Mouse (Mus musculus) bone marrow macrophage, adult 2 months (primary cell): ENCODE measurements at regions not wholly inside any gene's neighbourhood (a gene's known extent, or its start where the extent isn't known, plus 50 kb on each side); places are given as distances from the start of the nearest gene placed in this dataset.

Experiments used
- CTCF ChIP-seq: IDR thresholded peaks from 2 replicates; pipeline ENCODE4 v1.5.1; 2012; ENCODE audit warnings: low read depth, mild to moderate bottlenecking, low read length, moderate library complexity
- POLR2A ChIP-seq: IDR thresholded peaks from 2 replicates; pipeline ENCODE4 v1.6.1; 2012; ENCODE audit warnings: mild to moderate bottlenecking, low read depth, low read length, borderline replicate concordance

DNA sequence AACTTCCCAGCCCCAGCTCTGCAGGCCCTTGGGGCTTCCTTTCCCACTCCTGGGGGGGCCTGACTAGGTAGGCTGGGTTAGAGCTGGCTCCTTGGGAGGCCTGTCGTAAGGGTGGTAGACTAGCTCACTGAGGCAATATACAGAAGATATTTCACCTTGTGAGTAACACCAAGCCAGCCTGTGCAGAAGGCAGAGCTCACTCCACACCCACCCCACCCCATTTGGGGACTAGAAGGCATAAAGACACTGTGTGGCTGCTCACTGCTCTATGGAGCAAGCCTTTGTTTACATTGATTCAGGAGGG, 485.8 kb downstream of the 1700129C05Rik start:
- TF ChIP-seq CTCF (no peak), POLR2A (no peak)
